Mouse (Mus musculus): ENCODE measurements around the gene Ankrd22. TPM values are rescaled to one million over a fixed set of nuclear protein-coding genes. Genes with fewer than 3 reads are reported as not detected.

Gene Ankrd22
- polyA plus RNA-seq, 1 experiment: 1.6 TPM

DNA sequence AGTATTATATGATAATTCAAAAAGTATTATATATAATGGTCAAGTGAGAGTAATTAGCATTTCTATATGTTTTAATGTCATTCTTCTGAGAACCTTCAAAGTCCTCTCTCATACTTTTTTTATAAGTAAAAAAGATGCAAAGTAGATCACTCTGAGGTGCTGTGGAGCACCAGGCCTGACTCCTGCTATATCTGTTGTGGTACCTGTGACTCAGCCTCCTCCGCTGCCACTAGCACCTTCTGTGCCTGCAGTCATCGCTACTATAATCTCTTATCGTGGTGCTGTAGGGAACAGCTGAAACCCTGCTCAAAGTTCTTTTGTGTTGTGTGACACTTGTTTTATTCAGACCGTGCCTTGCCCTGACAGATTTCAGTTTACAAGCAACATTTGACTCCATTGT, 533 bp upstream of the Ankrd22 start:
- H3K4me3 ChIP-seq (replicated peaks; ENCODE audit: extremely low read depth, low read depth, low read length): no peak overlapping the region
- DNase-seq: no peak
- 88% methylated on average over 4 of the region's 4 CpGs for WGBS
- TF ChIP-seq POLR2A (IDR thresholded peaks at IDR 0.05; ENCODE audit: borderline replicate concordance, extremely low read depth, low read depth, low read length): no peak
- no peak for TF ChIP-seq CTCF (IDR thresholded peaks at IDR 0.05; ENCODE audit: insufficient read depth, low read length)
- H3K4me1 ChIP-seq (ENCODE audit: control insufficient read depth, insufficient read depth, low read length): no peaks in the 10 kb centered on the region

- DNase-seq: no peak
- TF ChIP-seq POLR2A (IDR thresholded peaks at IDR 0.05; ENCODE audit: borderline replicate concordance, extremely low read depth, low read depth, low read length) (no peak), CTCF (IDR thresholded peaks at IDR 0.05; ENCODE audit: insufficient read depth, low read length) (no peak)
- 79% methylated on average over 5 of the region's 5 CpGs for WGBS
- H3K4me1 ChIP-seq (ENCODE audit: control insufficient read depth, insufficient read depth, low read length): no peaks in the 10 kb centered on the region
- no peak overlapping the region for H3K4me3 ChIP-seq (replicated peaks; ENCODE audit: extremely low read depth, low read depth, low read length)
These were observed 3.2 kb downstream of the Ankrd22 start for GRCm38 (mm10) chr19:34162693-34163092.

- WGBS: 59% methylated on average over 6 of the region's 6 CpGs
- no peak overlapping the region for H3K4me3 ChIP-seq (replicated peaks; ENCODE audit: extremely low read depth, low read depth, low read length)
- DNase-seq: no peak
- H3K4me1 ChIP-seq (ENCODE audit: control insufficient read depth, insufficient read depth, low read length): no peaks in the 10 kb centered on the region; the same call in 1 of the 2 replicates
- no peak for TF ChIP-seq CTCF (IDR thresholded peaks at IDR 0.05; ENCODE audit: insufficient read depth, low read length)
- TF ChIP-seq POLR2A (IDR thresholded peaks at IDR 0.05; ENCODE audit: borderline replicate concordance, extremely low read depth, low read depth, low read length): no peak
These were observed 12.3 kb downstream of the Ankrd22 start for GRCm38 (mm10) chr19:34153263-34154144.

GRCm38 (mm10) chr19:34151909-34152308, 13.9 kb downstream of the Ankrd22 start:
- no peak overlapping the region for H3K4me3 ChIP-seq (replicated peaks; ENCODE audit: extremely low read depth, low read depth, low read length)
- 56% methylated on average over 1 of the region's 1 CpGs for WGBS
- no peak for TF ChIP-seq POLR2A (IDR thresholded peaks at IDR 0.05; ENCODE audit: borderline replicate concordance, extremely low read depth, low read depth, low read length)
- no peak for TF ChIP-seq CTCF (IDR thresholded peaks at IDR 0.05; ENCODE audit: insufficient read depth, low read length)
- no peak for DNase-seq
- H3K4me1 ChIP-seq (ENCODE audit: control insufficient read depth, insufficient read depth, low read length): no peaks in the 10 kb centered on the region; the same call in 1 of the 2 replicates

DNA sequence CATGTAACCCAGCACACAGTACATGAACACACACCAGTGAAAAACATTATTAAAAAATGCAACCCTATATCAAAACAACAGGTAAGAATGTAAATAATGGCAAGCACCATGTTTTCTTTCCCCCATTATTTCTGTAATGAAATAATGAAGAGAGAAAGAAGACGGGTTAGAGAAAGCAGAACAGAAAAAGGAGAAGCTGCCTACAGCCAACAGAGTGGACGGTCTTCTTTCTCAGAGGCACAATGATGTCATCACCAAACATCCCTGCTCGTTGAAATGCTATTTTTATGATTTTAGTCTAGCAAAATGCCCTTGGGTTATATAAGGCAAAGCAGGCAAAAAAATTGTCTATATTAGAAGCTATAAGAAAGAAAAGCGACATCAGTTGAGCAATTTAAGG, 17.4 kb downstream of the Ankrd22 start:
- no peak for DNase-seq
- H3K4me1 ChIP-seq (ENCODE audit: control insufficient read depth, insufficient read depth, low read length): no peaks in the 10 kb centered on the region; the same call in 1 of the 2 replicates
- no peak for TF ChIP-seq CTCF (IDR thresholded peaks at IDR 0.05; ENCODE audit: insufficient read depth, low read length)
- no peak for TF ChIP-seq POLR2A (IDR thresholded peaks at IDR 0.05; ENCODE audit: borderline replicate concordance, extremely low read depth, low read depth, low read length)
- WGBS: 59% methylated on average over 4 of the region's 4 CpGs
- H3K4me3 ChIP-seq (replicated peaks; ENCODE audit: extremely low read depth, low read depth, low read length): no peak overlapping the region

- no peaks in the 10 kb centered on the region for H3K4me1 ChIP-seq (ENCODE audit: control insufficient read depth, insufficient read depth, low read length)
- 78% methylated on average over 3 of the region's 3 CpGs for WGBS
- no peak for DNase-seq
- TF ChIP-seq POLR2A (IDR thresholded peaks at IDR 0.05; ENCODE audit: borderline replicate concordance, extremely low read depth, low read depth, low read length) (no peak), CTCF (IDR thresholded peaks at IDR 0.05; ENCODE audit: insufficient read depth, low read length) (no peak)
- H3K4me3 ChIP-seq (replicated peaks; ENCODE audit: extremely low read depth, low read depth, low read length): no peak overlapping the region
These were observed 26.3 kb downstream of the Ankrd22 start for GRCm38 (mm10) chr19:34139431-34140046.

GRCm38 (mm10) chr19:34138720-34139430, 27.0 kb downstream of the Ankrd22 start:
- 81% methylated on average over 6 of the region's 6 CpGs for WGBS
- DNase-seq: no peak
- TF ChIP-seq CTCF (IDR thresholded peaks at IDR 0.05; ENCODE audit: insufficient read depth, low read length) (no peak), POLR2A (IDR thresholded peaks at IDR 0.05; ENCODE audit: borderline replicate concordance, extremely low read depth, low read depth, low read length) (no peak)
- Histone ChIP-seq H3K4me1 (ENCODE audit: control insufficient read depth, insufficient read depth, low read length) (no peaks in the 10 kb centered on the region), H3K4me3 (replicated peaks; ENCODE audit: extremely low read depth, low read depth, low read length) (no peak overlapping the region)

- no peak overlapping the region for H3K4me3 ChIP-seq (replicated peaks; ENCODE audit: extremely low read depth, low read depth, low read length)
- DNase-seq: no peak
- TF ChIP-seq CTCF (IDR thresholded peaks at IDR 0.05; ENCODE audit: insufficient read depth, low read length) (no peak), POLR2A (IDR thresholded peaks at IDR 0.05; ENCODE audit: borderline replicate concordance, extremely low read depth, low read depth, low read length) (no peak)
- WGBS: 55% methylated on average over 3 of the region's 3 CpGs
- no peaks in the 10 kb centered on the region for H3K4me1 ChIP-seq (ENCODE audit: control insufficient read depth, insufficient read depth, low read length)
These were observed 45.6 kb downstream of the Ankrd22 start for GRCm38 (mm10) chr19:34120107-34120731.

DNA sequence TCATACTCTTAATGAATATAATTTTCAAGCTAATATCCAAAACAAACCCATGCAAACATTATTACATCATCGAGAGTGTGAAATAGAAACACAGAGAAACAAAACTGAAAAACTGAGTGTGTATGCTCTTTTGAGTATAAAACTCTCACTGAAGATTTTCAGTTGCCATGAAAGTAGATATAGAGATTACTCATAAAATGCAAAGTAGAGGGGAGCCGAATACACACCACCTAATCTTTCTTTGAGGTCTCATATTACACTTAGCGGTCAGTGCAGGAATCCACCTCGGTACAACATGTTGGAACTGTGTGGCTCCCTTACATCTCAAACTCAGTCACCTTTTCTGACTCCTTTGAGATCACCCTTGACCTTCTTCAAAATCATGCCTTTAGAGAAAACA, 46.2 kb downstream of the Ankrd22 start:
- Histone ChIP-seq H3K4me1 (ENCODE audit: control insufficient read depth, insufficient read depth, low read length) (no peaks in the 10 kb centered on the region), H3K4me3 (replicated peaks; ENCODE audit: extremely low read depth, low read depth, low read length) (no peak overlapping the region)
- WGBS: 61% methylated on average over 4 of the region's 4 CpGs
- DNase-seq: no peak
- no peak for TF ChIP-seq CTCF (IDR thresholded peaks at IDR 0.05; ENCODE audit: insufficient read depth, low read length)

Measured in lung, adult 2 months (tissue).